Mouse (Mus musculus): ENCODE data around the gene Ncoa3. TPM values are rescaled to one million over a fixed set of nuclear protein-coding genes. Genes with fewer than 3 reads are reported as not detected.
"Not testable (repeated sequence)": the region's sequence is repeated elsewhere in the genome, so short reads cannot be mapped to it uniquely, and the experiment has no call there.

The Ncoa3 gene
- 118 and 124 TPM in 2 replicates for polyA plus RNA-seq (2011; ENCODE audit: insufficient read depth, insufficient read length, low read depth, missing spikeins)

- peak within 1 kb of the TSS; percentile 91 for H3K9ac ChIP-seq (ENCODE audit: low read depth, poor library complexity, severe bottlenecking)
- H3K27me3 ChIP-seq (ENCODE audit: control insufficient read depth, insufficient read depth, low read length, poor library complexity, severe bottlenecking), result no peaks in the 10 kb centered on the region
- TF ChIP-seq CTCF (IDR thresholded peaks at IDR 0.05; ENCODE audit: low read depth, low read length), result no peak
- TF ChIP-seq POLR2A (IDR thresholded peaks at IDR 0.05; ENCODE audit: insufficient read depth, low read length), result no peak
- no peak; the same call in 1 of the 2 replicates for TF ChIP-seq EP300 (IDR thresholded peaks at IDR 0.05; ENCODE audit: insufficient read depth, low read depth, low read length)
- H3K4me3 ChIP-seq (ENCODE audit: low read depth, low read length), result peak within 1 kb of the TSS; percentile 95
- H3K4me1 ChIP-seq (ENCODE audit: control insufficient read depth, insufficient read depth, low read length), result peaks cover 3% of the 10 kb centered on the region
- H3K27ac ChIP-seq (ENCODE audit: insufficient read depth, low read length), result peak within 1 kb of the TSS; percentile 93
- no peaks in the 10 kb centered on the region for H3K9me3 ChIP-seq (replicated peaks; ENCODE audit: control insufficient read depth, insufficient read depth, low read length, poor library complexity, severe bottlenecking)
- H3K36me3 ChIP-seq (ENCODE audit: control insufficient read depth, insufficient read depth, low read length, poor library complexity, severe bottlenecking), result 0 out of 2 replicates have a peak, but pooled peaks cover 3% of the 10 kb centered on the region
Observed at GRCm38 (mm10) chr2:165992270-165993172, at the start of gene Ncoa3. TSS of gene Ncoa3 (plus strand) at chr2:165992636.

GRCm38 (mm10) chr2:165943113-165943512 lies 49.3 kb upstream of the Ncoa3 start:
- Histone ChIP-seq H3K27me3 (ENCODE audit: control insufficient read depth, insufficient read depth, low read length, poor library complexity, severe bottlenecking) (no peaks in the 10 kb centered on the region), H3K36me3 (ENCODE audit: control insufficient read depth, insufficient read depth, low read length, poor library complexity, severe bottlenecking) (no peaks in the 10 kb centered on the region), H3K4me3 (ENCODE audit: low read depth, low read length) (no peak overlapping the region), H3K27ac (ENCODE audit: insufficient read depth, low read length) (no peak overlapping the region), H3K4me1 (ENCODE audit: control insufficient read depth, insufficient read depth, low read length) (no peaks in the 10 kb centered on the region), H3K9ac (ENCODE audit: low read depth, poor library complexity, severe bottlenecking) (no peak overlapping the region), H3K9me3 (replicated peaks; ENCODE audit: control insufficient read depth, insufficient read depth, low read length, poor library complexity, severe bottlenecking) (no peaks in the 10 kb centered on the region)
- TF ChIP-seq POLR2A (IDR thresholded peaks at IDR 0.05; ENCODE audit: insufficient read depth, low read length) (no peak), EP300 (IDR thresholded peaks at IDR 0.05; ENCODE audit: insufficient read depth, low read depth, low read length) (no peak), CTCF (IDR thresholded peaks at IDR 0.05; ENCODE audit: low read depth, low read length) (no peak)

- no peaks in the 10 kb centered on the region for H3K36me3 ChIP-seq (ENCODE audit: control insufficient read depth, insufficient read depth, low read length, poor library complexity, severe bottlenecking)
- H3K27me3 ChIP-seq (ENCODE audit: control insufficient read depth, insufficient read depth, low read length, poor library complexity, severe bottlenecking), result no peaks in the 10 kb centered on the region
- no peaks in the 10 kb centered on the region for H3K4me1 ChIP-seq (ENCODE audit: control insufficient read depth, insufficient read depth, low read length)
- H3K9me3 ChIP-seq (replicated peaks; ENCODE audit: control insufficient read depth, insufficient read depth, low read length, poor library complexity, severe bottlenecking), result no peaks in the 10 kb centered on the region
- no peak overlapping the region for H3K4me3 ChIP-seq (ENCODE audit: low read depth, low read length)
- H3K9ac ChIP-seq (ENCODE audit: low read depth, poor library complexity, severe bottlenecking), result no peak overlapping the region
- TF ChIP-seq POLR2A (IDR thresholded peaks at IDR 0.05; ENCODE audit: insufficient read depth, low read length) (no peak), CTCF (IDR thresholded peaks at IDR 0.05; ENCODE audit: low read depth, low read length) (no peak), EP300 (IDR thresholded peaks at IDR 0.05; ENCODE audit: insufficient read depth, low read depth, low read length) (no peak)
- no peak overlapping the region for H3K27ac ChIP-seq (ENCODE audit: insufficient read depth, low read length)
Observed at GRCm38 (mm10) chr2:165944576-165945351, 47.7 kb upstream of the Ncoa3 start.

GRCm38 (mm10) chr2:165946046-165946564 lies 46.3 kb upstream of the Ncoa3 start:
- Histone ChIP-seq H3K9ac (ENCODE audit: low read depth, poor library complexity, severe bottlenecking) (no peak overlapping the region), H3K27me3 (ENCODE audit: control insufficient read depth, insufficient read depth, low read length, poor library complexity, severe bottlenecking) (no peaks in the 10 kb centered on the region), H3K9me3 (replicated peaks; ENCODE audit: control insufficient read depth, insufficient read depth, low read length, poor library complexity, severe bottlenecking) (no peaks in the 10 kb centered on the region), H3K27ac (ENCODE audit: insufficient read depth, low read length) (no peak overlapping the region), H3K36me3 (ENCODE audit: control insufficient read depth, insufficient read depth, low read length, poor library complexity, severe bottlenecking) (no peaks in the 10 kb centered on the region), H3K4me3 (ENCODE audit: low read depth, low read length) (no peak overlapping the region), H3K4me1 (ENCODE audit: control insufficient read depth, insufficient read depth, low read length) (no peaks in the 10 kb centered on the region)
- no peak for TF ChIP-seq CTCF (IDR thresholded peaks at IDR 0.05; ENCODE audit: low read depth, low read length)
- TF ChIP-seq EP300 (IDR thresholded peaks at IDR 0.05; ENCODE audit: insufficient read depth, low read depth, low read length), result no peak
- TF ChIP-seq POLR2A (IDR thresholded peaks at IDR 0.05; ENCODE audit: insufficient read depth, low read length), result no peak

GRCm38 (mm10) chr2:165948007-165948406 lies 44.4 kb upstream of the Ncoa3 start:
- no peak overlapping the region for H3K27ac ChIP-seq (ENCODE audit: insufficient read depth, low read length)
- H3K27me3 ChIP-seq (ENCODE audit: control insufficient read depth, insufficient read depth, low read length, poor library complexity, severe bottlenecking), result no peaks in the 10 kb centered on the region
- H3K9me3 ChIP-seq (replicated peaks; ENCODE audit: control insufficient read depth, insufficient read depth, low read length, poor library complexity, severe bottlenecking), result no peaks in the 10 kb centered on the region
- no peaks in the 10 kb centered on the region for H3K4me1 ChIP-seq (ENCODE audit: control insufficient read depth, insufficient read depth, low read length)
- no peak overlapping the region for H3K4me3 ChIP-seq (ENCODE audit: low read depth, low read length)
- H3K9ac ChIP-seq (ENCODE audit: low read depth, poor library complexity, severe bottlenecking), result no peak overlapping the region
- H3K36me3 ChIP-seq (ENCODE audit: control insufficient read depth, insufficient read depth, low read length, poor library complexity, severe bottlenecking), result no peaks in the 10 kb centered on the region
- TF ChIP-seq POLR2A (IDR thresholded peaks at IDR 0.05; ENCODE audit: insufficient read depth, low read length), result no peak
- TF ChIP-seq EP300 (IDR thresholded peaks at IDR 0.05; ENCODE audit: insufficient read depth, low read depth, low read length), result no peak
- TF ChIP-seq CTCF (IDR thresholded peaks at IDR 0.05; ENCODE audit: low read depth, low read length), result no peak

- not testable (repeated sequence) for H3K9me3 ChIP-seq (replicated peaks; ENCODE audit: control insufficient read depth, insufficient read depth, low read length, poor library complexity, severe bottlenecking); H3K4me1 ChIP-seq (ENCODE audit: control insufficient read depth, insufficient read depth, low read length); H3K9ac ChIP-seq (ENCODE audit: low read depth, poor library complexity, severe bottlenecking); H3K36me3 ChIP-seq (ENCODE audit: control insufficient read depth, insufficient read depth, low read length, poor library complexity, severe bottlenecking); H3K27me3 ChIP-seq (ENCODE audit: control insufficient read depth, insufficient read depth, low read length, poor library complexity, severe bottlenecking); H3K4me3 ChIP-seq (ENCODE audit: low read depth, low read length); H3K27ac ChIP-seq (ENCODE audit: insufficient read depth, low read length)
Observed at GRCm38 (mm10) chr2:165948785-165949184, 43.7 kb upstream of the Ncoa3 start.

Measured in ES-Bruce4 (cell line).